ENCODE assay signal across 1 mouse cellular context in genomic region chr4:135891539-135891938, GRCm38 (mm10).
A peak's percentile ranks its signal among the peaks of the same experiment; 100 is the strongest.
TF ChIP-seq lines count a peak whose summit lies in the region.

No protein-coding gene starts in this region.

TF ChIP-seq in MEL, 35 proteins besides CTCF, POLR2A, EP300 and RAD21:
- TF ChIP-seq MYB (IDR thresholded peaks at IDR 0.05; ENCODE audit: low read depth, low read length) = no peak
- peak; percentile 87 for TF ChIP-seq SIN3A (IDR thresholded peaks at IDR 0.05; ENCODE audit: low read length)
- no peak for TF ChIP-seq ZKSCAN1 (IDR thresholded peaks at IDR 0.05; ENCODE audit: low read depth, low read length)
- no peak for TF ChIP-seq POLR2AphosphoS2 (IDR thresholded peaks at IDR 0.05; ENCODE audit: low read length)
- TF ChIP-seq TCF12 (IDR thresholded peaks at IDR 0.05; ENCODE audit: low read depth, low read length) = peak; percentile 83
- no peak for TF ChIP-seq MEF2A (IDR thresholded peaks at IDR 0.05; ENCODE audit: extremely low read depth, insufficient replicate concordance, low read depth, low read length, poor library complexity, severe bottlenecking)
- no peak for TF ChIP-seq NRF1 (IDR thresholded peaks at IDR 0.05; ENCODE audit: insufficient read depth, low read depth, low read length, poor library complexity, severe bottlenecking)
- no peak for TF ChIP-seq ZNF384 (IDR thresholded peaks at IDR 0.05; ENCODE audit: low read depth, low read length)
- TF ChIP-seq GATA1 (IDR thresholded peaks at IDR 0.05; ENCODE audit: low read depth, low read length) = peak; percentile 93
- TF ChIP-seq USF1 (IDR thresholded peaks at IDR 0.05; ENCODE audit: low read depth, low read length) = no peak
- peak; percentile 89 for TF ChIP-seq TAL1 (IDR thresholded peaks at IDR 0.05; ENCODE audit: low read length)
- TF ChIP-seq MAZ (IDR thresholded peaks at IDR 0.05; ENCODE audit: low read depth, low read length) = no peak
- no peak for TF ChIP-seq UBTF (IDR thresholded peaks at IDR 0.05; ENCODE audit: borderline replicate concordance, insufficient read depth, low read depth, low read length)
- TF ChIP-seq HCFC1 (IDR thresholded peaks at IDR 0.05; ENCODE audit: low read depth, low read length) = peak; percentile 24; the same call in 1 of the 2 replicates
- TF ChIP-seq CHD2 (IDR thresholded peaks at IDR 0.05; ENCODE audit: low read length) = peak; percentile 20; the same call in 1 of the 2 replicates
- TF ChIP-seq RCOR1 (IDR thresholded peaks at IDR 0.05; ENCODE audit: low read depth, low read length) = peak; percentile 100
- peak; percentile 34; the same call in 1 of the 2 replicates for TF ChIP-seq MXI1 (IDR thresholded peaks at IDR 0.05; ENCODE audit: low read depth, low read length)
- TF ChIP-seq MAX (IDR thresholded peaks at IDR 0.05; ENCODE audit: low read length) = no peak
- peak; percentile 97 for TF ChIP-seq ETS1 (IDR thresholded peaks at IDR 0.05; ENCODE audit: low read depth, low read length)
- 0 out of 2 replicates have a peak, but pooled peaks have one; percentile 69 for TF ChIP-seq JUND (IDR thresholded peaks at IDR 0.05; ENCODE audit: low read depth, low read length)
- TF ChIP-seq BHLHE40 (IDR thresholded peaks at IDR 0.05; ENCODE audit: borderline replicate concordance, low read depth, low read length) = peak; percentile 59; the same call in 1 of the 2 replicates
- no peak for TF ChIP-seq USF2 (IDR thresholded peaks at IDR 0.05; ENCODE audit: borderline replicate concordance in 1 of 2, insufficient read depth in 1 of 2, low read depth in 1 of 2, low read length in 2 of 2)
- 0 out of 2 replicates have a peak, but pooled peaks have one; percentile 18 for TF ChIP-seq SMC3 (IDR thresholded peaks at IDR 0.05; ENCODE audit: low read depth, low read length)
- no peak for TF ChIP-seq KAT2A (conservative IDR thresholded peaks at IDR 0.05; ENCODE audit: low read depth, low read length)
- no peak for TF ChIP-seq GABPA (IDR thresholded peaks at IDR 0.05; ENCODE audit: low read depth, low read length)
- TF ChIP-seq E2F4 (IDR thresholded peaks at IDR 0.05; ENCODE audit: borderline replicate concordance, low read depth, low read length) = 0 out of 2 replicates have a peak, but pooled peaks have one; percentile 61
- no peak for TF ChIP-seq MYC (IDR thresholded peaks at IDR 0.05; ENCODE audit: low read depth, low read length)
- peak; percentile 38; the same call in 1 of the 2 replicates for TF ChIP-seq ELF1 (IDR thresholded peaks at IDR 0.05; ENCODE audit: low read depth, low read length)
- no peak for TF ChIP-seq POLR2AphosphoS5 (IDR thresholded peaks at IDR 0.05; ENCODE audit: borderline replicate concordance, low read depth, low read length)
- TF ChIP-seq CHD1 (IDR thresholded peaks at IDR 0.05; ENCODE audit: low read depth, low read length) = no peak
- TF ChIP-seq NELFE (IDR thresholded peaks at IDR 0.05; ENCODE audit: low read depth, low read length) = no peak
- no peak for TF ChIP-seq MAFK (IDR thresholded peaks at IDR 0.05; ENCODE audit: borderline replicate concordance, low read depth, low read length)
- TF ChIP-seq TBP (IDR thresholded peaks at IDR 0.05; ENCODE audit: low read depth, low read length) = peak; percentile 60; the same call in 1 of the 2 replicates
- no peak for TF ChIP-seq ZC3H11A (IDR thresholded peaks at IDR 0.05; ENCODE audit: low read depth, low read length)
- TF ChIP-seq ZMIZ1 (IDR thresholded peaks at IDR 0.05; ENCODE audit: low read depth, low read length) = no peak
TF ChIP-seq in MEL: peak in this region for 15.
